In the genomic region with DNA sequence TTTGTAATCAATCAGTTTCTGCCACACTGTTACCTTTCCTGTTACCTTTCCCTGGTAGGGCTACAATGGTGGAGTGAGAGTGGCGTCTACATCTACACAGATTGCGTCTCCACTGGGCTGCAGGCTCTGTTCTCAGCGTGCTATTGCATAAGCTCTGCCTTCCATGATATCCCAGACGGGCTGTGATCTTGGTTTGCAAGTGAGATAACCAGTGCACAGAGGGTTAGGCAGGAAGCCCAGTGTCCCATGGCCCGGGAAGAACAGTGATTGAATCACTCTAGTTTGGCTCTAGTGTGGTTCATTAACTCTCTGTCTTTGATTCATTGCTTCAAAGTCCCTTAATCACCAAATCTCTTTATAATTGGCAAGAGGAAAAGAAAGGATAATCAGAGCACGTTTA, we compare ENCODE assay signal across 24 mouse cellular contexts.
A peak's percentile ranks its signal among the peaks of the same experiment; 100 is the strongest.
DNase-seq lines count a peak whose midpoint lies in the region; ATAC-seq and TF ChIP-seq lines count a peak whose summit lies in the region.
"Had no signal": no experiment of that assay in that cellular context is flagged by ENCODE, and none has a peak within 500 bp of the region (broad histone marks: within the 10 kb centered on the region; RNA-seq: fewer than 3 reads in every experiment).

No protein-coding gene starts in this region.

- intact Hi-C loops in heart, adult 2 months (cut with DNase I), result no loop called here

- DNase-seq in adrenal gland, adult 2 months, result peak; percentile 40
- no peak for DNase-seq in adrenal gland, adult 8-10 months
- peak; percentile 57 to 76 for DNase-seq in heart, adult 2 months
- DNase-seq in heart, postnatal 4 days, result no peak
- peak; percentile 59 for DNase-seq in brain, embryonic 14.5 days (ENCODE audit: low read depth)
- DNase-seq in embryonic facial prominence, embryonic 10.5 days (ENCODE audit: low spot score), result no peak
- DNase-seq: B cell, adult 2 months; cerebellum, adult 11 months; cerebellum, adult 8-10 months; cerebellum, postnatal 14 days; embryo, embryonic 11 days; gastrocnemius, adult 2 months; gastrocnemius, postnatal 25 days; kidney, adult 18-20 months had no signal

- H3K36me3 ChIP-seq in heart, adult 2 months (ENCODE audit: control insufficient read depth, insufficient read depth, low read length), result peaks cover 11% of the 10 kb centered on the region
- no peaks in the 10 kb centered on the region for H3K36me3 ChIP-seq in midbrain, embryonic 13.5 days
- no peaks in the 10 kb centered on the region for H3K36me3 ChIP-seq in embryonic facial prominence, embryonic 10.5 days (replicated peaks)
- H3K36me3 ChIP-seq: embryonic facial prominence, embryonic 12.5 days; forebrain, embryonic 12.5 days; hindbrain, embryonic 10.5 days; intestine, embryonic 15.5 days had no signal

- no peak overlapping the region for H3K9ac ChIP-seq in heart, adult 2 months (ENCODE audit: low read depth, low read length)
- no peak overlapping the region for H3K9ac ChIP-seq in midbrain, embryonic 13.5 days (replicated peaks)
- H3K9ac ChIP-seq: embryonic facial prominence, embryonic 12.5 days; forebrain, embryonic 12.5 days; hindbrain, embryonic 14.5 days; intestine, embryonic 15.5 days; kidney, embryonic 15.5 days had no signal

- H3K9me3 ChIP-seq in midbrain, embryonic 13.5 days, result no peaks in the 10 kb centered on the region
- no peaks in the 10 kb centered on the region for H3K9me3 ChIP-seq in embryonic facial prominence, embryonic 10.5 days
- H3K9me3 ChIP-seq: embryonic facial prominence, embryonic 12.5 days; forebrain, embryonic 12.5 days; hindbrain, embryonic 10.5 days; intestine, embryonic 15.5 days; kidney, embryonic 15.5 days had no signal

- ATAC-seq in midbrain, embryonic 13.5 days, result no peak
- ATAC-seq: activated CD4-positive, CD25-positive, alpha-beta regulatory T cell, adult 4 months; CD4-positive, CD25-positive, alpha-beta regulatory T cell, adult 4 months; intestine, embryonic 15.5 days; Patski had no signal

- TF ChIP-seq EP300 in heart, adult 2 months (IDR thresholded peaks at IDR 0.05; ENCODE audit: insufficient read depth, low read depth, low read length), result peak; percentile 70

- no peaks in the 10 kb centered on the region for H3K79me2 ChIP-seq in heart, adult 2 months (replicated peaks; ENCODE audit: control insufficient read depth, insufficient read depth, low read length)

- 37% methylated on average over 6 of the region's 6 CpGs for WGBS in heart, adult 2 months
- WGBS in midbrain, embryonic 13.5 days, result 76% methylated on average over 6 of the region's 6 CpGs
- 82% methylated on average over 6 of the region's 6 CpGs for WGBS in embryonic facial prominence, embryonic 10.5 days

- H3K27ac ChIP-seq in heart, adult 2 months, result peak overlapping the region; percentile 29
- no peak overlapping the region for H3K27ac ChIP-seq in midbrain, embryonic 13.5 days
- no peak overlapping the region for H3K27ac ChIP-seq in embryonic facial prominence, embryonic 10.5 days (replicated peaks)
- H3K27ac ChIP-seq: embryonic facial prominence, embryonic 12.5 days; forebrain, embryonic 12.5 days; gastrocnemius, adult 2 months; hindbrain, embryonic 10.5 days; hindbrain, embryonic 14.5 days; intestine, embryonic 15.5 days; kidney, embryonic 15.5 days had no signal

- H3K4me3 ChIP-seq in heart, adult 2 months, result no peak overlapping the region
- H3K4me3 ChIP-seq in midbrain, embryonic 13.5 days (replicated peaks), result no peak overlapping the region
- H3K4me3 ChIP-seq in embryonic facial prominence, embryonic 10.5 days, result no peak overlapping the region
- H3K4me3 ChIP-seq: embryonic facial prominence, embryonic 12.5 days; forebrain, embryonic 12.5 days; gastrocnemius, adult 2 months; hindbrain, embryonic 10.5 days; intestine, embryonic 15.5 days; kidney, embryonic 15.5 days had no signal

- peaks cover 16% of the 10 kb centered on the region for H3K4me1 ChIP-seq in heart, adult 2 months (ENCODE audit: control insufficient read depth, insufficient read depth, low read length)
- no peaks in the 10 kb centered on the region for H3K4me1 ChIP-seq in midbrain, embryonic 13.5 days (replicated peaks)
- peaks cover 7% of the 10 kb centered on the region; the same call in 1 of the 2 replicates for H3K4me1 ChIP-seq in embryonic facial prominence, embryonic 10.5 days
- H3K4me1 ChIP-seq: embryonic facial prominence, embryonic 12.5 days; forebrain, embryonic 12.5 days; hindbrain, embryonic 10.5 days; intestine, embryonic 15.5 days had no signal

- no peak for TF ChIP-seq CTCF in heart, adult 2 months (IDR thresholded peaks at IDR 0.05)
- TF ChIP-seq CTCF in brain, embryonic 14.5 days (IDR thresholded peaks at IDR 0.05; ENCODE audit: borderline replicate concordance, extremely low read depth, insufficient read depth, insufficient read length), result no peak

- no peak for TF ChIP-seq POLR2A in heart, adult 2 months (IDR thresholded peaks at IDR 0.05; ENCODE audit: insufficient read depth, low read depth, low read length)
- no peak for TF ChIP-seq POLR2A in brain, embryonic 14.5 days (IDR thresholded peaks at IDR 0.05; ENCODE audit: borderline replicate concordance, extremely low read depth, insufficient read depth, insufficient read length, poor library complexity, severe bottlenecking)

- H3K27me3 ChIP-seq in heart, adult 2 months (ENCODE audit: control insufficient read depth, insufficient read depth, low read length), result no peaks in the 10 kb centered on the region
- H3K27me3 ChIP-seq in midbrain, embryonic 13.5 days, result no peaks in the 10 kb centered on the region
- H3K27me3 ChIP-seq in embryonic facial prominence, embryonic 10.5 days (replicated peaks; ENCODE audit: low read depth, poor library complexity, severe bottlenecking), result no peaks in the 10 kb centered on the region
- H3K27me3 ChIP-seq: embryonic facial prominence, embryonic 12.5 days; forebrain, embryonic 12.5 days; intestine, embryonic 15.5 days; kidney, embryonic 15.5 days; Patski had no signal

- H3K4me2 ChIP-seq in midbrain, embryonic 13.5 days (replicated peaks), result no peak overlapping the region
- H3K4me2 ChIP-seq: embryonic facial prominence, embryonic 12.5 days; forebrain, embryonic 12.5 days; hindbrain, embryonic 14.5 days; intestine, embryonic 15.5 days; kidney, embryonic 15.5 days had no signal

Comparison
In these comparisons a context has a peak if more than half of its experiments do, and no peak if none do; other contexts are left out.
1. DNase-seq: peak in adrenal gland, adult 2 months (single experiment), heart, adult 2 months (2 of 2) and brain, embryonic 14.5 days (single experiment); none in adrenal gland, adult 8-10 months (single experiment), heart, postnatal 4 days (single experiment) and embryonic facial prominence, embryonic 10.5 days (single experiment).